Mouse (Mus musculus) mouse embryonic stem cell (cell line): ENCODE data around the gene Slc16a12.

Experiments used
- in situ Hi-C, 2 experiments: fragments of 300-500 bp; cut with MboI; formaldehyde crosslinking; loops; 1 replicate in 1 of 2; 3 replicates in 1 of 2; pipeline ENCODE4 v1.14.3; 2019 to 2020; ENCODE audit warnings: low sequenced_read_pairs in 2 of 2, low pct_unique_long_range_greater_than_20kb in 1 of 2, mixed read lengths in 1 of 2; ENCODE audit not compliant: unreplicated experiment in 1 of 2

Slc16a12 gene

DNA sequence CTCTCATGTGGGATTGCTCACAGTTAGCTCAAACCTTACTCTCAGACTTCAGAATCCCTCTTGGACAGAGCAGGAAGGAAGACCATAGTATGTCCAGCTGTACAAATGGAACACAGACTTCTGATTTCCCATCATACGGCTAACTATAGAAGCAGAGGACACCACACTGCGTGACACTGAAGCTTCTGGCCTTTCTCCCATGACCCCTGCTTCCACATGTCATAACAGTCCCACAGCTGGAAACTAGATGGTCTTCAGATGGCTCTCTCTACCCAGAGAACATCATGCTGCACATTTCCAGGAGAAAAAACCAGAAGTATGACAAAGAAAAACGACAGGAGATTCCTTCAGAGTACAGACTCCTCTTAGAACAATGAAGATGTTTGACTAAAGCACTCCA lies 14.1 kb downstream of the Slc16a12 start:
- in situ Hi-C loops = no loop called here

DNA sequence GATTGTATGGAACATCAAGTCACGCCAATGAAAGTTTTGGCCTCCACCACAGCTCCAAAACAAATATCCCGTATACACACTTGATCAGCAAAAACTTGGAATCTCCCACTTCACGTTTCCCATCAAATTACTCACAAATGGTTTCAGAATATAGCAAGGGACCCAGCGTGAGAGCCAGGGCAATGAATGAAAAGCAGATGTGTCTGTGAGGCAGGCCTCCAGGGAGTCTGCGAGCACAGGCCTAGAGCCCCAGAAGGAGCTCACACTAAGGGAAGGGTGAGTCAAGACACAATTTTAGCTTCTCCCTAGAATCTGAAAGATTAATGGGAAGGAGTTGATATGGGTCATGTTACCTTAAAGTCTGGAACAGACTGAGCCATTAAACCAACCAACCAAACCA lies 15.7 kb downstream of the Slc16a12 start:
- in situ Hi-C loops = no loop called here

DNA sequence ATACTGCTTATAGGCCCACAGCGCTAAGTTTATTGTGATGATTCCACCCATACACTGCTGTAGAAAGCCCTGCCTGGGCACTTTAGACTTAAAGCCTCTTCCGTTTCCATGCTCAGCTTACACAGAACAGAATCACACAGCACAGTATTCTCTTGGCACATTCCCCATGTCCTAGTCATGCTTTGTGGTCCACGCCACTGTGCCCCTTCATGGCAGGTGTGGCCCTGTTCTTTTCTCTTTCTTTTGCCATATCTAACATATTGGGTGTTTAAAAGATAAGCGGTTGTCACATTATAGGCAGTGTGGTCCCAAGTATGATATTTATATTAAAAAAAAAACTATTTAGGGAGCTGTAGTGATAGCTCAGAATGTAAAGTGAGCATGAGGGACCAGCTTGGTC lies 16.5 kb downstream of the Slc16a12 start:
- in situ Hi-C loops = no loop called here

DNA sequence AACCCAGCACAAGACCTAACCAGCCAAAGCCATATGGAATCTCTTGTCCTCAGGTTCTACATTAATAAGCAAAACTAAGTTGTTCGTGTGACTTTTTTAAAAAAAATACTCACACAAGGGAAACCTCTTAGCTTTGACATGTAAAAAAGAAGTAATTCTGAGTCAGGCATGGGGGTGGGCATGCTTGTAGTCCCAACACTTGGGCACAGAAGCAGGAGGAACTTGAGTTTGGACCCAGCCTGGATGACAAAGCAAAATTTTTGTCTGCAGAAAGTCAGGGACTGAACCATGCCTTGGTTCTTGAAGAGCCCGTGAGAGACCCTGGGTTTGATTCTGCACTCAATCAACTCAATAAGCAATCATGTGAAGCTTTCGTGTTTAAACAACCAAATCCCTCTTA lies 17.6 kb downstream of the Slc16a12 start:
- in situ Hi-C loops = no loop called here

- in situ Hi-C loops = no loop called here
Observed at GRCm38 (mm10) chr19:34726254-34726962, 20.7 kb downstream of the Slc16a12 start.

- in situ Hi-C loops = no loop called here
Observed at GRCm38 (mm10) chr19:34725418-34725817, 21.7 kb downstream of the Slc16a12 start.

- in situ Hi-C loops = no loop called here
Observed at GRCm38 (mm10) chr19:34724598-34724997, 22.5 kb downstream of the Slc16a12 start.

GRCm38 (mm10) chr19:34722541-34722940 lies 24.5 kb downstream of the Slc16a12 start:
- in situ Hi-C loops = no loop called here

GRCm38 (mm10) chr19:34720130-34720529 lies 27.0 kb downstream of the Slc16a12 start:
- in situ Hi-C loops = no loop called here

GRCm38 (mm10) chr19:34718963-34719362 lies 28.1 kb downstream of the Slc16a12 start:
- in situ Hi-C loops = no loop called here

DNA sequence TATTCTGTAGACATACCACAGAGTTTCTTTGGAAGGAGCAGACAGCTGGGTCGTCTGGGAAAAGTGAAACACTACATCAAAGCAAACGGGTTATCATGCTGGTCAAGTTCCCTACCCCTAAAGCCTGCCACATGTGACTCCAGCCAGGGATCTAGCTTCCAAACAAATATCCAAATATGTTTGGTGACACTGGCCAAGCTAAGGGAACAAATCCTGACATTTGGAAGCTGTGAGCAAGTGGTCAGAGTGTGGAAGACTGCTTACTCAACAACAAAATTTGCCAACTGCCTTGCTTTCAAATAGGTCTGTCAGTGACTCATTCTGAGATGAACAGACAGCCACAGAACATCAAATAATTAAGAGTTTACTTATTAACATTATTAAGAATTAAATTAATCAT lies 28.6 kb downstream of the Slc16a12 start:
- in situ Hi-C loops = no loop called here

DNA sequence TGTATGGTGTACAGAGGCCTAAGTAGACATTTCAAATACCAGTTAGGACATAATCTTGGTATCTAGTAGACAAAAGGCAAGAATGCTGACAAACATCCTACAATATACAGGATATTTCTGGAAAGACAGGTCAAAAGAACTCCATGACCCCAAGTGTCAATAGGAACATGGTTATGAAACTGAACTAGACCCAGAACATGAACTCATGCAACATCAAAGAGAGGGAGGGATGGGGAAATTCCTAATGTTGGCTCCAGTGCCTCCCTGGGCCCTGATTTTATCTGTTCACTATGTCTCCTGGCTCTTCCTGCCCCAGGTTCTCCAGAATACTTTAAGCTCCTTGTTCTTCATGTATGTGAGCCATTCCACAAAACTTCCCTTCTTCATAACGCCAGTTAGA lies 31.2 kb downstream of the Slc16a12 start:
- in situ Hi-C loops = no loop called here

- in situ Hi-C loops = no loop called here
Observed at GRCm38 (mm10) chr19:34714250-34714666, 32.8 kb downstream of the Slc16a12 start.

DNA sequence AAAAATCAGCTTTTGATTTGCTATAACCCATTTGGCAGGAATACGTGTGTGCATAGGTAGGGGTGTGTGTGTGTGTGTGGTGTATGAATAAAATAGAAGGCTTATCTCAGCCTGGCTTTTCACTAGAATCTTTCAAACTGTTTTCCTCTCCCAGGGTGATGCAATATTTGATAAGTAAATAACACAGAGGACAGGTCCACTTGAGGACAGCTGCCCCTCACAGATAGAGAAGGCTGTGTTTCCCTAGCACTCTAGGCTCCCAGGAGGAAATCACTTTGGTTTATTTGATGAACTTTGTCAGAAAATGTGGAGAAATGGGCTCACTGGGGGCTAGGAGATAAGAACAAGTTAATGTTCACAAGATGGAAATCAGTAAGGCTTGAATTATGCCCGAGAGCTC lies 35.0 kb downstream of the Slc16a12 start:
- in situ Hi-C loops = no loop called here

DNA sequence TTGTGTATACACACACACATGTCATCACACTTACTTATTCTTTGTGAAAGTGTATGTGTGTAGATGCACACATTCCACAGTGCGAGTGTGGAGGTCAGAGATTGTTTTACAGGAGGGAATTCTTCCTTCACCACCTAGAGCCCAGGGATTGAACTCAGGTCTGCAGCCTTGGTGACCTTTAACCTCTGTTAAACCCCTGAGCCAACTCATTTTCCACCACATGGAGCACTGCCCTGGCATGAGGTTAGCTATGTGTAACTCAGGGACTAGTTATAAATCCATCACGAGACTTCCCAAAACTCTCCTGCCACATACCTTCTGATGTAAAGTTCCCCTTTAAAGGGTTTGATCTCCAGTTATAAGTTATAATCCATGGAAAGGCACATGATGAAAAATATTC lies 38.9 kb downstream of the Slc16a12 start:
- in situ Hi-C loops = no loop called here

DNA sequence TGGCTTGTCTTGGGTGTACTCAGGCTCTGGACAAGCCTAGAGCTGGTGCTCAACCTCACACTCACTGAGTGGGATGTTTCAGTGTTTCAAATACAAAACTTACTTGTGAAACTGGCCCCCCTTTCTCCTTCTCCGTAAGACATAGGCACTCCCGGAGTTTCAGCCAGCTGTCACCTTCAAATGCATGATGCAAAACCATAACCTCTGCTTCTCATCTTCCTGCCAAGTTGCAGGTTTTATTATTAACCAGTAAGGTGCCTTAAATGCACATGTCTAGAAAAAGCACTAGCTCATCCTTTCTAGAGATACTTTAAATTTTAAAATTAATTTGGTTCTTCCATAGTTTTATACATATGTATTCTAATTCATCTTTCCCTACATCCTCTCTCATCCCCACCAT lies 39.5 kb downstream of the Slc16a12 start:
- in situ Hi-C loops = no loop called here

GRCm38 (mm10) chr19:34706261-34706660 lies 40.8 kb downstream of the Slc16a12 start:
- in situ Hi-C loops = no loop called here

GRCm38 (mm10) chr19:34705141-34705540 lies 41.9 kb downstream of the Slc16a12 start:
- in situ Hi-C loops = no loop called here

- in situ Hi-C loops = no loop called here
Observed at GRCm38 (mm10) chr19:34699300-34699699, 47.8 kb downstream of the Slc16a12 start.

GRCm38 (mm10) chr19:34698852-34699251 lies 48.2 kb downstream of the Slc16a12 start:
- in situ Hi-C loops = no loop called here

DNA sequence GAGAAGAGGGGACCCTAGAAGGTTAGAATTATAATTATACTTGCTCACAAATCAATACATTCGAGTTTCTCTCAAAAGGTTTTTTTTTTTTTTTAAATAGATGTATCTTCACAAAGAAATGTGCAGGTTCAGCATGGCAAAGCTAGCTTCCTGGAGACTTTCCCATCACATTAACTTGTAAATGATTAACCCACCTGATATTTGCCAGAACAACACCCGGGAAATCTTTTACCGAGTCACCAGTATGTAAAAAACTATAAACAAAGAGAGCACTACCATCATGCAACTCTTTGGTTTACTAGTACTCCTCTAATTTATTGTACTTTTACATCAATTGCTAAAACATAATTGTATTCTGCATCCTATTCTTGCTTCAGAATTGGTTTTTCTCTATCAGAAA lies 48.7 kb downstream of the Slc16a12 start:
- in situ Hi-C loops = no loop called here
